Mouse (Mus musculus): ENCODE measurements around the gene Cdc7. TPM values are rescaled to one million over a fixed set of nuclear protein-coding genes. Genes with fewer than 3 reads are reported as not detected.

Cdc7 gene
- polyA plus RNA-seq, 1 experiment from 2014 or later = 69.3 TPM

GRCm38 (mm10) chr5:106985594-106985993, 21.5 kb downstream of the Cdc7 start:
- 77% methylated on average over 2 of the region's 2 CpGs for WGBS
- Histone ChIP-seq H3K9ac (ENCODE audit: low read length) (no peak overlapping the region), H3K4me1 (replicated peaks; ENCODE audit: control insufficient read depth, insufficient read depth, low read length) (no peaks in the 10 kb centered on the region), H3K36me3 (ENCODE audit: control insufficient read depth, insufficient read depth, low read length) (no peaks in the 10 kb centered on the region; the same call in 1 of the 2 replicates), H3K27me3 (ENCODE audit: control insufficient read depth, insufficient read depth, low read length) (no peaks in the 10 kb centered on the region), H3K9me3 (ENCODE audit: control insufficient read depth, low read length) (no peaks in the 10 kb centered on the region), H3K4me2 (ENCODE audit: low read depth, low read length, severe bottlenecking) (no peak overlapping the region), H3K4me3 (ENCODE audit: low read depth, low read length) (no peak overlapping the region), H3K27ac (ENCODE audit: low read depth, low read length) (no peak overlapping the region)
- no peak for ATAC-seq (replicated peaks; ENCODE audit: low FRiP score)
- no peak for DNase-seq (ENCODE audit: low spot score)

- no peak for DNase-seq (ENCODE audit: low spot score)
- H3K4me1 ChIP-seq (replicated peaks; ENCODE audit: control insufficient read depth, insufficient read depth, low read length) = no peaks in the 10 kb centered on the region
- no peaks in the 10 kb centered on the region for H3K36me3 ChIP-seq (ENCODE audit: control insufficient read depth, insufficient read depth, low read length)
- no peak overlapping the region for H3K27ac ChIP-seq (ENCODE audit: low read depth, low read length)
- no peak overlapping the region for H3K9ac ChIP-seq (ENCODE audit: low read length)
- no peaks in the 10 kb centered on the region for H3K9me3 ChIP-seq (ENCODE audit: control insufficient read depth, low read length)
- no peak for ATAC-seq (replicated peaks; ENCODE audit: low FRiP score)
- WGBS = 77% methylated on average over 8 of the region's 8 CpGs
- no peak overlapping the region for H3K4me3 ChIP-seq (ENCODE audit: low read depth, low read length)
- H3K27me3 ChIP-seq (ENCODE audit: control insufficient read depth, insufficient read depth, low read length) = no peaks in the 10 kb centered on the region
- no peak overlapping the region for H3K4me2 ChIP-seq (ENCODE audit: low read depth, low read length, severe bottlenecking)
These were observed 25.1 kb downstream of the Cdc7 start for GRCm38 (mm10) chr5:106989181-106989580.

- ATAC-seq (replicated peaks; ENCODE audit: low FRiP score) = no peak
- H3K27me3 ChIP-seq (ENCODE audit: control insufficient read depth, insufficient read depth, low read length) = no peaks in the 10 kb centered on the region
- DNase-seq (ENCODE audit: low spot score) = no peak
- no peaks in the 10 kb centered on the region for H3K9me3 ChIP-seq (ENCODE audit: control insufficient read depth, low read length)
- H3K4me2 ChIP-seq (ENCODE audit: low read depth, low read length, severe bottlenecking) = no peak overlapping the region
- H3K4me1 ChIP-seq (replicated peaks; ENCODE audit: control insufficient read depth, insufficient read depth, low read length) = no peaks in the 10 kb centered on the region
- H3K36me3 ChIP-seq (ENCODE audit: control insufficient read depth, insufficient read depth, low read length) = no peaks in the 10 kb centered on the region
- H3K27ac ChIP-seq (ENCODE audit: low read depth, low read length) = no peak overlapping the region
- H3K4me3 ChIP-seq (ENCODE audit: low read depth, low read length) = no peak overlapping the region
- WGBS = 81% methylated on average over 12 of the region's 12 CpGs
- no peak overlapping the region for H3K9ac ChIP-seq (ENCODE audit: low read length)
These were observed 25.7 kb downstream of the Cdc7 start for GRCm38 (mm10) chr5:106989786-106990185.

- H3K4me1 ChIP-seq (replicated peaks; ENCODE audit: control insufficient read depth, insufficient read depth, low read length) = no peaks in the 10 kb centered on the region
- H3K36me3 ChIP-seq (ENCODE audit: control insufficient read depth, insufficient read depth, low read length) = no peaks in the 10 kb centered on the region
- H3K27ac ChIP-seq (ENCODE audit: low read depth, low read length) = no peak overlapping the region
- H3K4me3 ChIP-seq (ENCODE audit: low read depth, low read length) = no peak overlapping the region
- 52% methylated on average over 14 of the region's 14 CpGs for WGBS
- ATAC-seq (replicated peaks; ENCODE audit: low FRiP score) (0 out of 2 replicates have a peak, but pooled peaks have one; percentile 56), DNase-seq (ENCODE audit: low spot score) (peak; percentile 72)
- no peak overlapping the region for H3K4me2 ChIP-seq (ENCODE audit: low read depth, low read length, severe bottlenecking)
- H3K27me3 ChIP-seq (ENCODE audit: control insufficient read depth, insufficient read depth, low read length) = no peaks in the 10 kb centered on the region
- H3K9ac ChIP-seq (ENCODE audit: low read length) = no peak overlapping the region
- H3K9me3 ChIP-seq (ENCODE audit: control insufficient read depth, low read length) = no peaks in the 10 kb centered on the region
These were observed 26.6 kb downstream of the Cdc7 start for GRCm38 (mm10) chr5:106990639-106991299.

- Histone ChIP-seq H3K36me3 (ENCODE audit: control insufficient read depth, insufficient read depth, low read length) (no peaks in the 10 kb centered on the region), H3K9ac (ENCODE audit: low read length) (no peak overlapping the region), H3K4me2 (ENCODE audit: low read depth, low read length, severe bottlenecking) (no peak overlapping the region), H3K4me3 (ENCODE audit: low read depth, low read length) (no peak overlapping the region), H3K27me3 (ENCODE audit: control insufficient read depth, insufficient read depth, low read length) (no peaks in the 10 kb centered on the region), H3K4me1 (replicated peaks; ENCODE audit: control insufficient read depth, insufficient read depth, low read length) (no peaks in the 10 kb centered on the region; the same call in 1 of the 2 replicates), H3K9me3 (ENCODE audit: control insufficient read depth, low read length) (no peaks in the 10 kb centered on the region), H3K27ac (ENCODE audit: low read depth, low read length) (no peak overlapping the region)
- ATAC-seq (replicated peaks; ENCODE audit: low FRiP score) (no peak), DNase-seq (ENCODE audit: low spot score) (no peak)
- WGBS = 76% methylated on average over 8 of the region's 8 CpGs
These were observed 27.3 kb downstream of the Cdc7 start for GRCm38 (mm10) chr5:106991300-106991929.

- 25% methylated on average over 3 of the region's 3 CpGs for WGBS
- no peak for DNase-seq (ENCODE audit: low spot score)
- Histone ChIP-seq H3K9ac (ENCODE audit: low read length) (no peak overlapping the region), H3K27me3 (ENCODE audit: control insufficient read depth, insufficient read depth, low read length) (no peaks in the 10 kb centered on the region), H3K4me2 (ENCODE audit: low read depth, low read length, severe bottlenecking) (no peak overlapping the region), H3K9me3 (ENCODE audit: control insufficient read depth, low read length) (no peaks in the 10 kb centered on the region), H3K4me1 (replicated peaks; ENCODE audit: control insufficient read depth, insufficient read depth, low read length) (no peaks in the 10 kb centered on the region; the same call in 1 of the 2 replicates), H3K4me3 (ENCODE audit: low read depth, low read length) (no peak overlapping the region), H3K36me3 (ENCODE audit: control insufficient read depth, insufficient read depth, low read length) (no peaks in the 10 kb centered on the region), H3K27ac (ENCODE audit: low read depth, low read length) (no peak overlapping the region)
- no peak for ATAC-seq (replicated peaks; ENCODE audit: low FRiP score)
These were observed 30.6 kb downstream of the Cdc7 start for GRCm38 (mm10) chr5:106994716-106995115.

GRCm38 (mm10) chr5:106995886-106996538, 31.9 kb downstream of the Cdc7 start:
- WGBS = 48% methylated on average over 5 of the region's 5 CpGs
- Histone ChIP-seq H3K4me1 (replicated peaks; ENCODE audit: control insufficient read depth, insufficient read depth, low read length) (no peaks in the 10 kb centered on the region; the same call in 1 of the 2 replicates), H3K4me3 (ENCODE audit: low read depth, low read length) (no peak overlapping the region), H3K9ac (ENCODE audit: low read length) (no peak overlapping the region), H3K9me3 (ENCODE audit: control insufficient read depth, low read length) (no peaks in the 10 kb centered on the region), H3K27ac (ENCODE audit: low read depth, low read length) (no peak overlapping the region), H3K27me3 (ENCODE audit: control insufficient read depth, insufficient read depth, low read length) (no peaks in the 10 kb centered on the region), H3K4me2 (ENCODE audit: low read depth, low read length, severe bottlenecking) (no peak overlapping the region), H3K36me3 (ENCODE audit: control insufficient read depth, insufficient read depth, low read length) (no peaks in the 10 kb centered on the region)
- ATAC-seq (replicated peaks; ENCODE audit: low FRiP score) (no peak), DNase-seq (ENCODE audit: low spot score) (no peak)

GRCm38 (mm10) chr5:106996539-106997244, 32.6 kb downstream of the Cdc7 start:
- Histone ChIP-seq H3K27me3 (ENCODE audit: control insufficient read depth, insufficient read depth, low read length) (no peaks in the 10 kb centered on the region), H3K4me2 (ENCODE audit: low read depth, low read length, severe bottlenecking) (no peak overlapping the region), H3K4me1 (replicated peaks; ENCODE audit: control insufficient read depth, insufficient read depth, low read length) (no peaks in the 10 kb centered on the region; the same call in none of the 2 replicates), H3K4me3 (ENCODE audit: low read depth, low read length) (no peak overlapping the region), H3K9me3 (ENCODE audit: control insufficient read depth, low read length) (no peaks in the 10 kb centered on the region), H3K27ac (ENCODE audit: low read depth, low read length) (no peak overlapping the region), H3K36me3 (ENCODE audit: control insufficient read depth, insufficient read depth, low read length) (no peaks in the 10 kb centered on the region), H3K9ac (ENCODE audit: low read length) (no peak overlapping the region)
- WGBS = 72% methylated on average over 7 of the region's 7 CpGs
- DNase-seq (ENCODE audit: low spot score) = no peak
- no peak for ATAC-seq (replicated peaks; ENCODE audit: low FRiP score)

All from forebrain, embryonic 11.5 days (tissue).